ENCODE assay signal across 9 mouse cellular contexts in genomic region chr7:137471431-137472120, GRCm38 (mm10). TPM values are rescaled to one million over a fixed set of nuclear protein-coding genes. Genes with fewer than 3 reads are reported as not detected.
DNase-seq lines count a peak whose midpoint lies in the region; ATAC-seq and TF ChIP-seq lines count a peak whose summit lies in the region.
"Had no signal": no experiment of that assay in that cellular context is flagged by ENCODE, and none has a peak within 500 bp of the region (broad histone marks: within the 10 kb centered on the region; RNA-seq: fewer than 3 reads in every experiment).

No protein-coding gene starts in this region.

- no peak overlapping the region for H3K9ac ChIP-seq in forebrain, embryonic 15.5 days (replicated peaks)
- H3K9ac ChIP-seq in forebrain, embryonic 12.5 days, result no peak overlapping the region
- H3K9ac ChIP-seq in embryonic facial prominence, embryonic 11.5 days (replicated peaks; ENCODE audit: low read length), result no peak overlapping the region
- no peak overlapping the region for H3K9ac ChIP-seq in liver, postnatal 0 days (replicated peaks)
- H3K9ac ChIP-seq in kidney, embryonic 14.5 days (ENCODE audit: low read depth, low read length), result no peak overlapping the region
- H3K9ac ChIP-seq: midbrain, embryonic 12.5 days had no signal

- H3K4me3 ChIP-seq in forebrain, embryonic 15.5 days, result no peak overlapping the region
- H3K4me3 ChIP-seq in forebrain, embryonic 12.5 days (replicated peaks), result no peak overlapping the region
- H3K4me3 ChIP-seq in embryonic facial prominence, embryonic 11.5 days (ENCODE audit: low read depth, low read length), result no peak overlapping the region
- H3K4me3 ChIP-seq in liver, postnatal 0 days (ENCODE audit: low read depth, low read length), result no peak overlapping the region
- H3K4me3 ChIP-seq in kidney, embryonic 14.5 days (ENCODE audit: low read length), result no peak overlapping the region
- H3K4me3 ChIP-seq: midbrain, embryonic 12.5 days had no signal

- no peaks in the 10 kb centered on the region for H3K4me1 ChIP-seq in forebrain, embryonic 15.5 days
- H3K4me1 ChIP-seq in forebrain, embryonic 12.5 days, result no peaks in the 10 kb centered on the region
- H3K4me1 ChIP-seq in embryonic facial prominence, embryonic 11.5 days (ENCODE audit: control insufficient read depth, insufficient read depth, low read length), result no peaks in the 10 kb centered on the region
- no peaks in the 10 kb centered on the region for H3K4me1 ChIP-seq in liver, postnatal 0 days (ENCODE audit: insufficient read depth)
- H3K4me1 ChIP-seq in kidney, embryonic 14.5 days (ENCODE audit: control insufficient read depth, insufficient read depth, low read length), result no peaks in the 10 kb centered on the region
- H3K4me1 ChIP-seq: midbrain, embryonic 12.5 days had no signal

- H3K27me3 ChIP-seq in forebrain, embryonic 15.5 days, result no peaks in the 10 kb centered on the region
- 0 out of 2 replicates have a peak, but pooled peaks cover 1% of the 10 kb centered on the region for H3K27me3 ChIP-seq in forebrain, embryonic 12.5 days
- no peaks in the 10 kb centered on the region for H3K27me3 ChIP-seq in embryonic facial prominence, embryonic 11.5 days (ENCODE audit: control insufficient read depth, insufficient read depth, low read length)
- no peaks in the 10 kb centered on the region for H3K27me3 ChIP-seq in liver, postnatal 0 days (ENCODE audit: insufficient read depth, low read length)
- H3K27me3 ChIP-seq in kidney, embryonic 14.5 days (ENCODE audit: control insufficient read depth, insufficient read depth, low read length), result no peaks in the 10 kb centered on the region
- H3K27me3 ChIP-seq: midbrain, embryonic 12.5 days had no signal

- no peak overlapping the region for H3K27ac ChIP-seq in forebrain, embryonic 15.5 days (replicated peaks)
- no peak overlapping the region for H3K27ac ChIP-seq in forebrain, embryonic 12.5 days
- no peak overlapping the region for H3K27ac ChIP-seq in embryonic facial prominence, embryonic 11.5 days (replicated peaks; ENCODE audit: low read depth, low read length)
- no peak overlapping the region for H3K27ac ChIP-seq in liver, postnatal 0 days (ENCODE audit: low read depth)
- H3K27ac ChIP-seq in kidney, embryonic 14.5 days (ENCODE audit: low read depth, low read length), result no peak overlapping the region
- H3K27ac ChIP-seq: midbrain, embryonic 12.5 days had no signal

- H3K9me3 ChIP-seq in forebrain, embryonic 15.5 days, result no peaks in the 10 kb centered on the region
- no peaks in the 10 kb centered on the region for H3K9me3 ChIP-seq in forebrain, embryonic 12.5 days
- no peaks in the 10 kb centered on the region for H3K9me3 ChIP-seq in embryonic facial prominence, embryonic 11.5 days (replicated peaks; ENCODE audit: control insufficient read depth, low read length)
- no peaks in the 10 kb centered on the region for H3K9me3 ChIP-seq in liver, postnatal 0 days (ENCODE audit: low read length)
- H3K9me3 ChIP-seq in kidney, embryonic 14.5 days (ENCODE audit: control insufficient read depth, low read length), result no peaks in the 10 kb centered on the region
- H3K9me3 ChIP-seq: midbrain, embryonic 12.5 days had no signal

- 0 out of 2 replicates have a peak, but pooled peaks have one; percentile 48 for ATAC-seq in forebrain, embryonic 15.5 days (replicated peaks)
- ATAC-seq in forebrain, embryonic 12.5 days (ENCODE audit: low FRiP score), result no peak
- no peak; the same call in 1 of the 2 replicates for ATAC-seq in embryonic facial prominence, embryonic 11.5 days (replicated peaks; ENCODE audit: insufficient number of reproducible peaks, low FRiP score, low TSS enrichment, low read depth)
- ATAC-seq in liver, postnatal 0 days, result no peak
- no peak for ATAC-seq in kidney, embryonic 14.5 days (ENCODE audit: low FRiP score, low TSS enrichment)

- H3K4me2 ChIP-seq in forebrain, embryonic 15.5 days (replicated peaks), result no peak overlapping the region
- no peak overlapping the region for H3K4me2 ChIP-seq in forebrain, embryonic 12.5 days
- H3K4me2 ChIP-seq in embryonic facial prominence, embryonic 11.5 days (ENCODE audit: low read depth, low read length), result no peak overlapping the region
- no peak overlapping the region for H3K4me2 ChIP-seq in liver, postnatal 0 days (ENCODE audit: low read depth, low read length)
- H3K4me2 ChIP-seq in kidney, embryonic 14.5 days (replicated peaks; ENCODE audit: low read depth, low read length), result no peak overlapping the region
- H3K4me2 ChIP-seq: midbrain, embryonic 12.5 days had no signal

- TF ChIP-seq EP300 in liver, postnatal 0 days (IDR thresholded peaks at IDR 0.05; ENCODE audit: low read depth), result no peak

- peak; percentile 22; the same call in 1 of the 2 replicates for TF ChIP-seq CTCF in liver, postnatal 0 days (IDR thresholded peaks at IDR 0.05; ENCODE audit: low read depth)

- peaks cover 26% of the 10 kb centered on the region for H3K36me3 ChIP-seq in forebrain, embryonic 15.5 days
- peaks cover 32% of the 10 kb centered on the region for H3K36me3 ChIP-seq in forebrain, embryonic 12.5 days (replicated peaks)
- H3K36me3 ChIP-seq in embryonic facial prominence, embryonic 11.5 days (replicated peaks; ENCODE audit: control insufficient read depth, insufficient read depth, low read depth, low read length), result peaks cover 3% of the 10 kb centered on the region
- peaks cover 17% of the 10 kb centered on the region for H3K36me3 ChIP-seq in liver, postnatal 0 days (replicated peaks; ENCODE audit: insufficient read depth, low read length)
- H3K36me3 ChIP-seq in kidney, embryonic 14.5 days (ENCODE audit: control insufficient read depth, insufficient read depth, low read length), result peaks cover 21% of the 10 kb centered on the region

- peak; percentile 43 for DNase-seq in A20 (ENCODE audit: low read depth, low spot score)
- peak; percentile 16 for DNase-seq in embryonic facial prominence, embryonic 11.5 days (ENCODE audit: low spot score)
- no peak for DNase-seq in liver, postnatal 0 days
- no peak for DNase-seq in gastrocnemius, adult 18-20 months (ENCODE audit: low spot score)
- no peak for DNase-seq in ovary, adult 18-20 months (ENCODE audit: low spot score)

- WGBS in forebrain, embryonic 15.5 days, result 63% methylated on average over 7 of the region's 7 CpGs
- WGBS in forebrain, embryonic 12.5 days, result 60% methylated on average over 7 of the region's 7 CpGs
- 53% methylated on average over 7 of the region's 7 CpGs for WGBS in embryonic facial prominence, embryonic 11.5 days
- 57% methylated on average over 7 of the region's 7 CpGs for WGBS in liver, postnatal 0 days (ENCODE audit: insufficient replicate concordance)
- 61% methylated on average over 7 of the region's 7 CpGs for WGBS in kidney, embryonic 14.5 days

RNA-seq across cellular contexts. Expression of gene Glrx3, which starts 34.2 kb away (rescaled TPM):
- 259 and 261 TPM in 2 replicates for polyA plus RNA-seq in forebrain, embryonic 15.5 days (2015; fragmentation: Nextera tagmentation; extraction: Ambion mirVana)
- polyA plus RNA-seq in forebrain, embryonic 12.5 days (2016; fragmentation: Nextera tagmentation; extraction: Ambion mirVana), result 275 and 279 TPM in 2 replicates
- 328 and 351 TPM in 2 replicates for polyA plus RNA-seq in embryonic facial prominence, embryonic 11.5 days (2014; fragmentation: Nextera tagmentation; extraction: Ambion mirVana)
- 70.3 and 70.6 TPM in 2 replicates for polyA plus RNA-seq in liver, postnatal 0 days (2015; fragmentation: Nextera tagmentation; extraction: Ambion mirVana)
- 100 to 1,000 TPM; 121 to 128 TPM for total RNA-seq in gastrocnemius, adult 18-20 months (2021)
- polyA plus RNA-seq in kidney, embryonic 14.5 days (2014; fragmentation: Nextera tagmentation; extraction: Ambion mirVana), result 289 and 319 TPM in 2 replicates

Comparison
In these comparisons a context has a peak if more than half of its experiments do, and no peak if none do; other contexts are left out.
1. DNase-seq: peak in A20 (single experiment) and embryonic facial prominence, embryonic 11.5 days (single experiment); none in liver, postnatal 0 days (single experiment), gastrocnemius, adult 18-20 months (single experiment) and ovary, adult 18-20 months (single experiment).